Mouse (Mus musculus) olfactory bulb, adult 2 months (tissue): ENCODE results near the gene Coro1a.

ENCODE experiments used
- CTCF ChIP-seq: fragments of 200-500 bp; IDR thresholded peaks from 2 replicates; pipeline ENCODE4 v1.5.1; 2012; ENCODE audit warnings: low read depth, mild to moderate bottlenecking, low read length, moderate library complexity; ENCODE audit not compliant: insufficient read depth
- POLR2A ChIP-seq: fragments of 200-500 bp; IDR thresholded peaks from 2 replicates; pipeline ENCODE4 v1.6.1; 2012; ENCODE audit warnings: mild to moderate bottlenecking, low read depth, low read length, moderate library complexity; ENCODE audit not compliant: insufficient read depth

DNA sequence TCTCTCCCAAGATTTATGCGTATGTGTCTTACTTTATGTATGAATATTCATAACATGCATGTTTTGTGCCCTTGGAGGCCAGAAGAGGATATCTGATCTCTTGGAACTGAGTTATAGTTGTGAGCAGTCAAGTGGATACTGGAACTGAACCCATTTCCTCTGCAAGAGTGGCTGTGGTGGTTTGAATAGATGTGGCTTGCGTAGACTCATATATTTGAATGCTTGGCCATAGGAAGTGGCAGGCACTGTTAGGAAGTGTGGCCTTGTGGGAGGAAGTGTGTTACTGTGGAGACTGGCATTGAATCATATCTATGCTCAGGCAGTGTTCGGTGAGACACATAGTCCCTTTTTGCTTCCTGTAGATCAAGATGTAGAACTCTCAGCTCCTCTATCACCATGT, 51.9 kb downstream of the Coro1a start:
- TF ChIP-seq CTCF: no peak
- TF ChIP-seq POLR2A: no peak
